Mouse (Mus musculus) liver, embryonic 14.5 days (tissue): ENCODE data around the gene Ccdc113. TPM values are rescaled to one million over a fixed set of nuclear protein-coding genes. Genes with fewer than 3 reads are reported as not detected.

Experiments
- ATAC-seq: fragments of 200-750 bp; cut with Nextera tagmentation; 2 replicates; pipeline ENCODE4 v1.8.0; 2017; ENCODE audit warnings: moderate number of reproducible peaks, mild to moderate bottlenecking, moderate library complexity; ENCODE audit not compliant: insufficient read depth
- DNase-seq, 3 experiments: peaks; one replicate each; pipeline ENCODE4 v3.0.0-alpha.2; 2012 to 2013; ENCODE audit warnings: low read depth in 3 of 3, low spot score in 3 of 3
- H3K27ac ChIP-seq: fragments of 300-500 bp; sonication (generic); 2 replicates; pipeline ENCODE4 v1.5.1; 2014; ENCODE audit warnings: moderate library complexity, mild to moderate bottlenecking, control low read depth, inconsistent platforms
- H3K27me3 ChIP-seq: fragments of 300-500 bp; sonication (generic); 2 replicates; pipeline ENCODE4 v1.6.1; 2014; ENCODE audit warnings: mild to moderate bottlenecking, low read length, moderate library complexity; ENCODE audit not compliant: control insufficient read depth, insufficient read depth
- H3K36me3 ChIP-seq: fragments of 300-500 bp; sonication (generic); replicated peaks from 2 replicates; pipeline ENCODE4 v1.6.1; 2014; ENCODE audit warnings: low read depth; ENCODE audit not compliant: control insufficient read depth, insufficient read depth
- H3K4me1 ChIP-seq, 2 experiments: fragments of 200-500 bp in 1 of 2; fragments of 300-500 bp in 1 of 2; sonication (generic) in 1 of 2; replicated peaks; 2 replicates each; pipeline ENCODE4 v1.6.1; 2012 to 2014; ENCODE audit warnings: antibody characterized with exemption in 1 of 2, inconsistent platforms in 1 of 2, low read length in 1 of 2; ENCODE audit not compliant: control insufficient read depth in 2 of 2, insufficient read depth in 2 of 2
- H3K4me2 ChIP-seq: fragments of 300-500 bp; sonication (generic); 2 replicates; pipeline ENCODE4 v1.6.1; 2014; ENCODE audit warnings: low read depth, mild to moderate bottlenecking, control low read depth, moderate library complexity
- H3K4me3 ChIP-seq, 2 experiments: fragments of 200-500 bp in 1 of 2; fragments of 300-500 bp in 1 of 2; sonication (generic) in 1 of 2; 2 replicates each; pipeline ENCODE4 v1.5.1; 2012 to 2014; ENCODE audit warnings: low read depth in 2 of 2, low read length in 2 of 2, mild to moderate bottlenecking in 2 of 2, control low read depth in 1 of 2, inconsistent platforms in 1 of 2, moderate library complexity in 1 of 2; ENCODE audit not compliant: insufficient read depth in 1 of 2
- H3K9ac ChIP-seq: fragments of 300-500 bp; sonication (generic); replicated peaks from 2 replicates; pipeline ENCODE4 v1.6.1; 2014; ENCODE audit warnings: mild to moderate bottlenecking, control low read depth, moderate library complexity
- H3K9me3 ChIP-seq: fragments of 300-500 bp; sonication (generic); 2 replicates; pipeline ENCODE4 v1.6.1; 2016; ENCODE audit warnings: low read length, mixed read lengths; ENCODE audit not compliant: control insufficient read depth
- CTCF ChIP-seq: IDR thresholded peaks from 2 replicates; pipeline ENCODE4 v1.5.1; 2016; ENCODE audit warnings: antibody characterized with exemption, low read depth, control low read depth
- EP300 ChIP-seq: IDR thresholded peaks from 2 replicates; pipeline ENCODE4 v1.6.1; 2016; ENCODE audit warnings: antibody characterized with exemption, low read depth
- WGBS: fragments of 180-500 bp; shearing (Covaris S2); extraction: QIAGEN DNeasy Blood & Tissue Kit; methylation state at CpG from one replicate; pipeline ENCODE4 v1.1.7; 2014; ENCODE audit not compliant: insufficient replicate concordance; 5-methylcytosine and 5-hydroxymethylcytosine counted together
- polyA plus RNA-seq, 2 experiments: library from polyadenylated mRNA; depleted of rRNA in 1 of 2; stranded (reverse) in 1 of 2; unstranded in 1 of 2; fragments of >200 nt; fragmentation: Nextera tagmentation in 1 of 2; extraction: Ambion mirVana in 1 of 2; gene quantifications; 2 replicates each; pipeline versions ENCODE4 v1.2.1 to v1.2.3; 2012 to 2014

Gene Ccdc113
- polyA plus RNA-seq, 2 experiments: not detected

- Histone ChIP-seq H3K36me3 (no peaks in the 10 kb centered on the region), H3K4me2 (no peak overlapping the region), H3K9me3 (no peaks in the 10 kb centered on the region), H3K9ac (no peak overlapping the region), H3K4me1 (peaks cover 8 to 10% of the 10 kb centered on the region in 2 experiments), H3K27ac (no peak overlapping the region), H3K27me3 (no peaks in the 10 kb centered on the region), H3K4me3 (no peak overlapping the region)
- no peak for TF ChIP-seq EP300
- TF ChIP-seq CTCF: no peak
- DNase-seq: no peak
- WGBS: 59% methylated on average over 4 of the region's 4 CpGs
- ATAC-seq: no peak
Observed at GRCm38 (mm10) chr8:95492057-95492456, 41.8 kb upstream of the Ccdc113 start.

- DNase-seq: no peak
- no peak overlapping the region for H3K4me2 ChIP-seq
- no peaks in the 10 kb centered on the region for H3K27me3 ChIP-seq
- no peaks in the 10 kb centered on the region for H3K9me3 ChIP-seq
- WGBS: 69% methylated on average over 6 of the region's 6 CpGs
- no peaks in the 10 kb centered on the region for H3K4me1 ChIP-seq
- no peak overlapping the region for H3K27ac ChIP-seq
- no peak overlapping the region for H3K9ac ChIP-seq
- no peak overlapping the region for H3K4me3 ChIP-seq
- no peaks in the 10 kb centered on the region for H3K36me3 ChIP-seq
- TF ChIP-seq EP300 (no peak), CTCF (no peak)
- ATAC-seq: no peak
Observed at GRCm38 (mm10) chr8:95495444-95495843, 38.4 kb upstream of the Ccdc113 start.

GRCm38 (mm10) chr8:95496420-95496819, 37.5 kb upstream of the Ccdc113 start:
- H3K27me3 ChIP-seq: no peaks in the 10 kb centered on the region
- no peaks in the 10 kb centered on the region for H3K36me3 ChIP-seq
- no peak overlapping the region for H3K27ac ChIP-seq
- no peak overlapping the region for H3K9ac ChIP-seq
- no peak for TF ChIP-seq CTCF
- TF ChIP-seq EP300: no peak
- ATAC-seq (no peak), DNase-seq (no peak)
- H3K4me1 ChIP-seq: no peaks in the 10 kb centered on the region
- H3K9me3 ChIP-seq: no peaks in the 10 kb centered on the region
- no peak overlapping the region for H3K4me3 ChIP-seq
- 23% methylated on average over 3 of the region's 3 CpGs for WGBS
- no peak overlapping the region for H3K4me2 ChIP-seq

GRCm38 (mm10) chr8:95497821-95498220, 36.1 kb upstream of the Ccdc113 start:
- 73% methylated on average over 3 of the region's 3 CpGs for WGBS
- no peaks in the 10 kb centered on the region for H3K27me3 ChIP-seq
- H3K4me2 ChIP-seq: no peak overlapping the region
- no peak overlapping the region for H3K27ac ChIP-seq
- H3K9me3 ChIP-seq: no peaks in the 10 kb centered on the region
- no peaks in the 10 kb centered on the region for H3K36me3 ChIP-seq
- TF ChIP-seq CTCF (no peak), EP300 (no peak)
- H3K4me3 ChIP-seq: no peak overlapping the region
- no peaks in the 10 kb centered on the region for H3K4me1 ChIP-seq
- ATAC-seq (no peak), DNase-seq (no peak)
- H3K9ac ChIP-seq: no peak overlapping the region

- Histone ChIP-seq H3K36me3 (no peaks in the 10 kb centered on the region), H3K4me2 (no peak overlapping the region), H3K27ac (no peak overlapping the region), H3K4me3 (no peak overlapping the region), H3K27me3 (no peaks in the 10 kb centered on the region), H3K4me1 (no peaks in the 10 kb centered on the region), H3K9me3 (no peaks in the 10 kb centered on the region), H3K9ac (no peak overlapping the region)
- WGBS: 43% methylated on average over 4 of the region's 4 CpGs
- DNase-seq (no peak), ATAC-seq (no peak)
- TF ChIP-seq EP300 (no peak), CTCF (no peak)
Observed at GRCm38 (mm10) chr8:95499266-95500064, 34.4 kb upstream of the Ccdc113 start.
